Mouse (Mus musculus) mouse embryonic stem cell (cell line): ENCODE measurements around the gene 1110032F04Rik.

Source experiments
- in situ Hi-C, 2 experiments: fragments of 300-500 bp; cut with MboI; formaldehyde crosslinking; loops; 1 replicate in 1 of 2; 3 replicates in 1 of 2; pipeline ENCODE4 v1.14.3; 2019 to 2020; ENCODE audit warnings: low sequenced_read_pairs in 2 of 2, low pct_unique_long_range_greater_than_20kb in 1 of 2, mixed read lengths in 1 of 2; ENCODE audit not compliant: unreplicated experiment in 1 of 2

Gene 1110032F04Rik

GRCm38 (mm10) chr3:68869211-68869690 is at the start of gene 1110032F04Rik:
Gene 1110032F04Rik (plus strand): TSS chr3:68869586.
- in situ Hi-C loops, result no loop called here

GRCm38 (mm10) chr3:68821406-68821805 is 48.0 kb upstream of the 1110032F04Rik start:
- in situ Hi-C loops, result no loop called here

GRCm38 (mm10) chr3:68821926-68822341 is 47.5 kb upstream of the 1110032F04Rik start:
- in situ Hi-C loops, result no loop called here

GRCm38 (mm10) chr3:68823876-68824764 is 45.3 kb upstream of the 1110032F04Rik start:
- in situ Hi-C loops, result no loop called here

GRCm38 (mm10) chr3:68824765-68825090 is 44.7 kb upstream of the 1110032F04Rik start:
- in situ Hi-C loops, result no loop called here

- in situ Hi-C loops, result no loop called here
Observed at GRCm38 (mm10) chr3:68825151-68825550, 44.2 kb upstream of the 1110032F04Rik start.

GRCm38 (mm10) chr3:68827671-68828070 is 41.7 kb upstream of the 1110032F04Rik start:
- in situ Hi-C loops, result no loop called here

GRCm38 (mm10) chr3:68829944-68830343 is 39.4 kb upstream of the 1110032F04Rik start:
- in situ Hi-C loops, result no loop called here

GRCm38 (mm10) chr3:68836857-68837499 is 32.4 kb upstream of the 1110032F04Rik start:
- in situ Hi-C loops, result no loop called here

- in situ Hi-C loops, result no loop called here
Observed at GRCm38 (mm10) chr3:68840206-68840605, 29.2 kb upstream of the 1110032F04Rik start.

GRCm38 (mm10) chr3:68844025-68844424 is 25.4 kb upstream of the 1110032F04Rik start:
- in situ Hi-C loops, result no loop called here

- in situ Hi-C loops, result no loop called here
Observed at GRCm38 (mm10) chr3:68848323-68848722, 21.1 kb upstream of the 1110032F04Rik start.

GRCm38 (mm10) chr3:68852414-68852813 is 17.0 kb upstream of the 1110032F04Rik start:
- in situ Hi-C loops, result no loop called here

- in situ Hi-C loops, result no loop called here
Observed at GRCm38 (mm10) chr3:68869691-68870567, 543 bp downstream of the 1110032F04Rik start.

- in situ Hi-C loops, result no loop called here
Observed at GRCm38 (mm10) chr3:68870568-68870950, 1.2 kb downstream of the 1110032F04Rik start.

- in situ Hi-C loops, result no loop called here
Observed at GRCm38 (mm10) chr3:68874079-68874478, 4.7 kb downstream of the 1110032F04Rik start.

GRCm38 (mm10) chr3:68886845-68887244 is 17.5 kb downstream of the 1110032F04Rik start:
- in situ Hi-C loops, result no loop called here

- in situ Hi-C loops, result no loop called here
Observed at GRCm38 (mm10) chr3:68895426-68895825, 26.0 kb downstream of the 1110032F04Rik start.

GRCm38 (mm10) chr3:68897154-68897553 is 27.8 kb downstream of the 1110032F04Rik start:
- in situ Hi-C loops, result no loop called here
